Mouse (Mus musculus) lung, adult 2 months (tissue): Measurements from ENCODE around the gene Tmcc3. TPM values are rescaled to one million over a fixed set of nuclear protein-coding genes. Genes with fewer than 3 reads are reported as not detected.

Experiments used
- DNase-seq: peaks from one replicate; pipeline ENCODE4 v3.0.0; 2022
- H3K4me1 ChIP-seq: fragments of 200-500 bp; 2 replicates; pipeline ENCODE4 v1.6.1; 2011; ENCODE audit warnings: low read length; ENCODE audit not compliant: control insufficient read depth, insufficient read depth
- H3K4me3 ChIP-seq: fragments of 200-500 bp; replicated peaks from 2 replicates; pipeline ENCODE3; 2011; ENCODE audit warnings: low read depth, mild to moderate bottlenecking, control low read depth, low read length; ENCODE audit errors: extremely low read depth
- CTCF ChIP-seq: fragments of 200-500 bp; IDR thresholded peaks from 2 replicates; pipeline ENCODE4 v1.5.1; 2011; ENCODE audit warnings: mild to moderate bottlenecking, low read length, control low read depth; ENCODE audit not compliant: insufficient read depth
- POLR2A ChIP-seq: fragments of 200-500 bp; IDR thresholded peaks from 2 replicates; pipeline ENCODE4 v1.6.1; 2011; ENCODE audit warnings: low read depth, mild to moderate bottlenecking, control low read depth, low read length, borderline replicate concordance; ENCODE audit errors: extremely low read depth
- WGBS: fragments of 180-500 bp; shearing (Covaris S2); methylation state at CpG from one replicate; pipeline ENCODE4 v1.1.7; 2018; 5-methylcytosine and 5-hydroxymethylcytosine counted together
- polyA plus RNA-seq: library from polyadenylated mRNA; depleted of rRNA; stranded (reverse); fragments of >200 nt; gene quantifications from 2 replicates; pipeline ENCODE4 v1.2.3, GENCODE M21; 2012

Tmcc3 gene
- polyA plus RNA-seq, 1 experiment = 46.8 TPM

GRCm38 (mm10) chr10:94520306-94521106 is 208.8 kb downstream of the Tmcc3 start:
- no peak overlapping the region for H3K4me3 ChIP-seq
- DNase-seq = no peak
- no peak for TF ChIP-seq POLR2A
- no peak for TF ChIP-seq CTCF
- peaks cover 15% of the 10 kb centered on the region for H3K4me1 ChIP-seq
- 32% methylated on average over 17 of the region's 17 CpGs for WGBS

GRCm38 (mm10) chr10:94521107-94521401 is 209.3 kb downstream of the Tmcc3 start:
- 21% methylated on average over 3 of the region's 3 CpGs for WGBS
- H3K4me3 ChIP-seq = no peak overlapping the region
- peaks cover 15% of the 10 kb centered on the region for H3K4me1 ChIP-seq
- TF ChIP-seq POLR2A (no peak), CTCF (no peak)
- DNase-seq = no peak

- DNase-seq = no peak
- 17% methylated on average over 9 of the region's 10 CpGs for WGBS
These were observed 210.0 kb downstream of the Tmcc3 start for GRCm38 (mm10) chr10:94521776-94522175.

GRCm38 (mm10) chr10:94523297-94523696 is 211.5 kb downstream of the Tmcc3 start:
- DNase-seq = no peak
- TF ChIP-seq CTCF (no peak), POLR2A (no peak)
- no peak overlapping the region for H3K4me3 ChIP-seq
- 72% methylated on average over 8 of the region's 8 CpGs for WGBS
- peaks cover 15% of the 10 kb centered on the region for H3K4me1 ChIP-seq

More at GRCm38 (mm10) chr10:94521776-94522175, 210.0 kb downstream of the Tmcc3 start:
- no peak for TF ChIP-seq CTCF
- TF ChIP-seq POLR2A = no peak
- Histone ChIP-seq H3K4me3 (no peak overlapping the region), H3K4me1 (peaks cover 15% of the 10 kb centered on the region)

GRCm38 (mm10) chr10:94523711-94524156 is 212.0 kb downstream of the Tmcc3 start:
- WGBS = 35% methylated on average over 18 of the region's 18 CpGs
- Histone ChIP-seq H3K4me3 (no peak overlapping the region), H3K4me1 (peaks cover 15% of the 10 kb centered on the region)
- TF ChIP-seq CTCF = no peak
- TF ChIP-seq POLR2A = no peak
- DNase-seq = peak; percentile 33

GRCm38 (mm10) chr10:94524966-94525365 is 213.2 kb downstream of the Tmcc3 start:
- H3K4me1 ChIP-seq = peaks cover 11% of the 10 kb centered on the region
- TF ChIP-seq CTCF = no peak
- no peak for TF ChIP-seq POLR2A
- 49% methylated on average over 6 of the region's 6 CpGs for WGBS
- no peak overlapping the region for H3K4me3 ChIP-seq
- DNase-seq = no peak

- no peak for DNase-seq
- TF ChIP-seq POLR2A = no peak
- WGBS = 54% methylated on average over 7 of the region's 7 CpGs
These were observed 214.0 kb downstream of the Tmcc3 start for GRCm38 (mm10) chr10:94525784-94526183.

GRCm38 (mm10) chr10:94526834-94527233 is 215.1 kb downstream of the Tmcc3 start:
- 68% methylated on average over 8 of the region's 8 CpGs for WGBS
- no peak for DNase-seq
- Histone ChIP-seq H3K4me3 (no peak overlapping the region), H3K4me1 (peaks cover 9% of the 10 kb centered on the region; the same call in 1 of the 2 replicates)
- TF ChIP-seq POLR2A = no peak
- no peak for TF ChIP-seq CTCF

More at GRCm38 (mm10) chr10:94525784-94526183, 214.0 kb downstream of the Tmcc3 start:
- Histone ChIP-seq H3K4me1 (peaks cover 9% of the 10 kb centered on the region), H3K4me3 (no peak overlapping the region)

- no peak for TF ChIP-seq CTCF
- TF ChIP-seq POLR2A = no peak
- 84% methylated on average over 6 of the region's 6 CpGs for WGBS
- Histone ChIP-seq H3K4me3 (no peak overlapping the region), H3K4me1 (peaks cover 11% of the 10 kb centered on the region; the same call in 1 of the 2 replicates)
- no peak for DNase-seq
These were observed 215.5 kb downstream of the Tmcc3 start for GRCm38 (mm10) chr10:94527248-94527647.

- 63% methylated on average over 2 of the region's 2 CpGs for WGBS
- Histone ChIP-seq H3K4me1 (peaks cover 6% of the 10 kb centered on the region; the same call in 1 of the 2 replicates), H3K4me3 (no peak overlapping the region)
- TF ChIP-seq CTCF (no peak), POLR2A (no peak)
- no peak for DNase-seq
These were observed 218.3 kb downstream of the Tmcc3 start for GRCm38 (mm10) chr10:94530079-94530478.
